Mouse (Mus musculus) hindbrain, embryonic 14.5 days (tissue): ENCODE data around the gene Pim1. TPM values are rescaled to one million over a fixed set of nuclear protein-coding genes. Genes with fewer than 3 reads are reported as not detected.

Experiments
- ATAC-seq: fragments of 200-750 bp; cut with Nextera tagmentation; 2 replicates; pipeline ENCODE4 v1.8.0; 2017; ENCODE audit warnings: moderate number of reproducible peaks, mild to moderate bottlenecking, moderate TSS enrichment, moderate library complexity; ENCODE audit not compliant: low FRiP score
- DNase-seq: peaks from one replicate; pipeline ENCODE4 v3.0.0-alpha.2; 2015; ENCODE audit warnings: low spot score
- H3K27ac ChIP-seq: fragments of 300-500 bp; sonication (generic); 2 replicates; pipeline ENCODE4 v1.5.1; 2014; ENCODE audit warnings: mild to moderate bottlenecking, moderate library complexity
- H3K27me3 ChIP-seq: fragments of 300-500 bp; sonication (generic); 2 replicates; pipeline ENCODE4 v1.6.1; 2014; ENCODE audit warnings: mild to moderate bottlenecking, low read length, mixed read lengths; ENCODE audit not compliant: control insufficient read depth, insufficient read depth
- H3K36me3 ChIP-seq: fragments of 300-500 bp; sonication (generic); replicated peaks from 2 replicates; pipeline ENCODE4 v1.6.1; 2014; ENCODE audit not compliant: control insufficient read depth, insufficient read depth
- H3K4me1 ChIP-seq: fragments of 300-500 bp; sonication (generic); replicated peaks from 2 replicates; pipeline ENCODE4 v1.6.1; 2014; ENCODE audit warnings: antibody characterized with exemption, low read length, mixed read lengths; ENCODE audit not compliant: control insufficient read depth, insufficient read depth
- H3K4me2 ChIP-seq: fragments of 300-500 bp; sonication (generic); replicated peaks from 2 replicates; pipeline ENCODE4 v1.6.1; 2014; ENCODE audit warnings: mild to moderate bottlenecking, moderate library complexity
- H3K4me3 ChIP-seq: fragments of 300-500 bp; sonication (generic); replicated peaks from 2 replicates; pipeline ENCODE4 v1.5.1; 2014; ENCODE audit warnings: mild to moderate bottlenecking, low read length
- H3K9ac ChIP-seq: fragments of 300-500 bp; sonication (generic); 2 replicates; pipeline ENCODE4 v1.6.1; 2014
- H3K9me3 ChIP-seq: fragments of 300-500 bp; sonication (generic); 2 replicates; pipeline ENCODE4 v1.6.1; 2016; ENCODE audit warnings: low read length; ENCODE audit not compliant: control insufficient read depth
- WGBS: fragments of 180-500 bp; shearing (Covaris S2); extraction: QIAGEN DNeasy Blood & Tissue Kit; methylation state at CpG from one replicate; pipeline ENCODE4 v1.1.7; 2014; 5-methylcytosine and 5-hydroxymethylcytosine counted together
- polyA plus RNA-seq: library from polyadenylated mRNA; unstranded; fragments of >200 nt; fragmentation: Nextera tagmentation; extraction: Ambion mirVana; gene quantifications from 2 replicates; pipeline ENCODE4 v1.2.1, GENCODE M21; 2014

Pim1 gene
- polyA plus RNA-seq, result 6.4 and 7.8 TPM in 2 replicates

GRCm38 (mm10) chr17:29490713-29491581, at the start of gene Pim1:
Gene Pim1 (plus strand): TSS chr17:29490753.
- Histone ChIP-seq H3K9ac (peak within 1 kb of the TSS; percentile 76), H3K4me2 (peak within 1 kb of the TSS; percentile 96), H3K9me3 (no peaks in the 10 kb centered on the region), H3K36me3 (peaks cover 12% of the 10 kb centered on the region), H3K4me1 (peaks cover 17% of the 10 kb centered on the region), H3K4me3 (peak within 1 kb of the TSS; percentile 82), H3K27me3 (no peaks in the 10 kb centered on the region), H3K27ac (peak within 1 kb of the TSS; percentile 94)
- no peak for DNase-seq
- peak; percentile 27 for ATAC-seq
- WGBS, result under 1% methylated on average over 83 of the region's 99 CpGs

DNA sequence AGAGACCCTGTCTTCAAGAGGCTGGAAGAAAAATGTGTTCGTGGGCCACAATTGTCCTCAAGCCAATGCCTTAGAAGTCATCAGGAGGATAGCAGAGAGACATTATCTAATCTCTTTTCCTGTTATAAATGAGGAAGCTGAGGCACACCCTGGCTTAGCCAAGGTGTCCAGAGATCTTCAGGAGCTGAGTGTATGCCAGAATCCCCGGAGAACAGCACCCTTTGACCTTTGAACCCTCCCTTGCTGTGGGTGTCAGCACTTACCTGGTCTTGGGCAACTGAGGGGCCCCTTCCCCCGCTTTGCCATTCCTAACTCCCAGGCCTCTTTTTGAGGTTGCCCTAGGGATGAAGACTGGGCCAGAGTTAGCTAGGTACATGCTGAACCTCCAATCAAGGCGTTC, 49.0 kb upstream of the Pim1 start:
- peaks cover 18% of the 10 kb centered on the region for H3K4me1 ChIP-seq
- no peak for DNase-seq
- no peak for ATAC-seq
- no peak overlapping the region for H3K4me3 ChIP-seq
- 84% methylated on average over 4 of the region's 4 CpGs for WGBS
- H3K9ac ChIP-seq, result no peak overlapping the region
- H3K27me3 ChIP-seq, result no peaks in the 10 kb centered on the region
- H3K4me2 ChIP-seq, result no peak overlapping the region
- H3K27ac ChIP-seq, result no peak overlapping the region
- H3K36me3 ChIP-seq, result no peaks in the 10 kb centered on the region
- no peaks in the 10 kb centered on the region for H3K9me3 ChIP-seq

- Histone ChIP-seq H3K9me3 (no peaks in the 10 kb centered on the region), H3K9ac (no peak overlapping the region), H3K4me3 (no peak overlapping the region), H3K27ac (no peak overlapping the region), H3K27me3 (no peaks in the 10 kb centered on the region), H3K4me1 (peaks cover 16% of the 10 kb centered on the region), H3K36me3 (no peaks in the 10 kb centered on the region), H3K4me2 (no peak overlapping the region)
- ATAC-seq (no peak), DNase-seq (no peak)
- WGBS, result 58% methylated on average over 7 of the region's 7 CpGs
Observed at GRCm38 (mm10) chr17:29442131-29442557, 48.4 kb upstream of the Pim1 start.

DNA sequence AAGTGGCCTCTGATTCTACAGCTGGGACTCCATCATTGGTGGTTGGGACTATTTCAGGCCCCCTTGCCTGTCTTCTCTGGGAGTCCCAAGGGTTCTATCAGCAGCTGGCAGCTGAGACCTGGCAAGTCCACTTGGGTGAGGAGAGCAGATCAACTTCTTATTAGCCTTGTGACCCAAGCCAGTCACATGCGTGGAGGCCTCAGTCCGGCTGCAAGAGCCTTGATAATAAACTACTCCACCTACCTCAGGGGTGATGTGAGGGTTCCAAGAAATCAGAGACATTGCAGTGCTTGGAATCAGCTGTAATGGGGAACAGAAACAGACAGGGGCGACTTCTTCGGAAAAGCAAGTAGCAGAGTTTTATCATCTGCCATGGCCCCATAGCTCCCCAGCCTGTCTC, 46.8 kb upstream of the Pim1 start:
- Histone ChIP-seq H3K4me3 (no peak overlapping the region), H3K4me1 (0 out of 2 replicates have a peak, but pooled peaks cover 4% of the 10 kb centered on the region), H3K36me3 (no peaks in the 10 kb centered on the region), H3K27me3 (no peaks in the 10 kb centered on the region), H3K9ac (no peak overlapping the region), H3K4me2 (no peak overlapping the region), H3K9me3 (no peaks in the 10 kb centered on the region), H3K27ac (no peak overlapping the region)
- DNase-seq (no peak), ATAC-seq (no peak)
- WGBS, result 77% methylated on average over 4 of the region's 4 CpGs

- Histone ChIP-seq H3K9ac (peak overlapping the region; percentile 16; the same call in 1 of the 2 replicates), H3K27me3 (no peaks in the 10 kb centered on the region), H3K36me3 (no peaks in the 10 kb centered on the region), H3K4me2 (no peak overlapping the region), H3K27ac (0 out of 2 replicates have a peak overlapping the region, but pooled peaks have one; percentile 20), H3K4me3 (no peak overlapping the region), H3K4me1 (0 out of 2 replicates have a peak, but pooled peaks cover 4% of the 10 kb centered on the region), H3K9me3 (no peaks in the 10 kb centered on the region)
- DNase-seq (no peak), ATAC-seq (no peak)
- WGBS, result 18% methylated on average over 8 of the region's 8 CpGs
Observed at GRCm38 (mm10) chr17:29445072-29445471, 45.5 kb upstream of the Pim1 start.

GRCm38 (mm10) chr17:29447323-29447722, 43.2 kb upstream of the Pim1 start:
- no peak for DNase-seq
- Histone ChIP-seq H3K9ac (no peak overlapping the region), H3K4me1 (peaks cover 10% of the 10 kb centered on the region; the same call in 1 of the 2 replicates), H3K9me3 (no peaks in the 10 kb centered on the region), H3K27ac (no peak overlapping the region), H3K27me3 (no peaks in the 10 kb centered on the region), H3K36me3 (no peaks in the 10 kb centered on the region), H3K4me2 (no peak overlapping the region), H3K4me3 (no peak overlapping the region)
- 54% methylated on average over 3 of the region's 3 CpGs for WGBS
- no peak for ATAC-seq

DNA sequence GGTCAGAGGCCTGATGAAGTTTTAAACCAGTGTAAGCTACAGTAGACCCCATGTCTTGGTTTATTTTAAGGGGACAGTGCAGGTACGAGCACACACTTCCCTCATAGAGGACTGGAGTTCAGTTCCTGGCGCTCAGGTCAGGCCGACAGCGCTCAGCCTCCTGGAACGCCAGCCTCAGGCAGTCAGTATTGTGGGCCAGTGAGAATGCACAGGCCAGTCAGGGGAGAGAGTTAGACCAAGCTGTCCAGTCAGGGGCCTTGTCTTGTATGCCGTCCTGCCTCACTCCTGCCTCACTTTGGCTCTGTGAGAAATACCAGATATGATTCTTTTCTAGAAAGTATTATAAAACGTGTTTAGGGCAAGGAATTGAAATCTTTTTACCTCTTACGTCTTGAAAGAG, 42.5 kb upstream of the Pim1 start:
- DNase-seq, result no peak
- Histone ChIP-seq H3K27ac (no peak overlapping the region), H3K36me3 (no peaks in the 10 kb centered on the region), H3K9me3 (no peaks in the 10 kb centered on the region), H3K9ac (no peak overlapping the region), H3K4me1 (peaks cover 10% of the 10 kb centered on the region; the same call in 1 of the 2 replicates), H3K27me3 (no peaks in the 10 kb centered on the region), H3K4me3 (no peak overlapping the region), H3K4me2 (no peak overlapping the region)
- 65% methylated on average over 8 of the region's 8 CpGs for WGBS
- ATAC-seq, result no peak

- DNase-seq (no peak), ATAC-seq (no peak)
- Histone ChIP-seq H3K27ac (no peak overlapping the region), H3K9me3 (no peaks in the 10 kb centered on the region), H3K4me3 (no peak overlapping the region), H3K36me3 (no peaks in the 10 kb centered on the region), H3K9ac (no peak overlapping the region), H3K4me2 (no peak overlapping the region), H3K27me3 (no peaks in the 10 kb centered on the region), H3K4me1 (peaks cover 10% of the 10 kb centered on the region; the same call in 1 of the 2 replicates)
- 67% methylated on average over 2 of the region's 2 CpGs for WGBS
Observed at GRCm38 (mm10) chr17:29448561-29448960, 42.0 kb upstream of the Pim1 start.

DNA sequence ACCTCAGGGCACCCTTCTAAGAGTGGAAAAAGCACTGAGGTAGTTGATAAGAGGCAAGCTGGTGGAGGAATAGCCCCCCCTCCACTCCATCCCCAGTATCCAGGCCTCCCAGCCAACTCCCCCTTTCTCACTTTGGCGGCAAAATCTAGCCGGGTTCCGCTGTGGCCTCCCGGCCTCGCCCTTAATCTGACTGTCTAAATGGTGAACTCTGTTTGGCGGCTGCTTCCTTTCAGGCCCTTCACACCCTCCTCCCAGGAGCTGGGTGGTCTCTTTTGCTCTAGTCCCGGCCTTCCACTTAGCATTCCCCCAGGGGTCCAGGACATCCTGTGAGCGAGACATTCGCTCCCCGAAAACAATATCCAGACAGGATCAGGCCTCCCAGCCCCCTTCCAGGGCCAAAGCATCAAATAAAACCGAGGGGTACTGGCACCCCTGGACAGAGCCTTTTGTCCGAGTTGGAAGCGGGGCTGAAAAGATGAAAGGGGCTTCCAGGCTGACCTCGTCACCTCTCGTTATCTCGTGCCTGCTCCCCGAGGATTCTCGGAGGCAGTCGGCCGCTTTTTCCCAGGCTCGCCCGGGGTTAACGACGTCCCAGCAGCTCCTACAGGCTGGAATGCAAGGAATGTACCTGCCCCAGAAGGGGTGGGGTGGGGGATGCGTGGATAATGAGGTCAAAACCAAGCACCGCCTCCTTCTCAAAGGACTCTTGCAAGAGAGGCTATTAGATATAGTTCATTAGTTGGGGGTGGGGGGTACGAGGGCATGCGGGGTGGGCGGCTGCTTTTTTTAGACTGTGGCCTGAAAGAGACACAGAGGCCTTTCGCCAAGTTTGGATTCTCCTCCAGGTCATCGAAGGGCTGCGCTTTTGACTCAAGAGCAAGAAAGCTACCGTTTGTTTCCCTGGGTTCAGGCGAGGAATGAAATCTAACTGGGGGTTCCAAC, 39.4 kb upstream of the Pim1 start:
- no peak for DNase-seq
- H3K36me3 ChIP-seq, result no peaks in the 10 kb centered on the region
- no peaks in the 10 kb centered on the region for H3K9me3 ChIP-seq
- H3K27me3 ChIP-seq, result no peaks in the 10 kb centered on the region
- ATAC-seq, result no peak; the same call in 1 of the 2 replicates
- no peak overlapping the region for H3K4me3 ChIP-seq
- H3K27ac ChIP-seq, result 0 out of 2 replicates have a peak overlapping the region, but pooled peaks have one; percentile 2
- H3K9ac ChIP-seq, result peak overlapping the region; percentile 30
- 4% methylated on average over 34 of the region's 34 CpGs for WGBS
- H3K4me1 ChIP-seq, result peaks cover 6% of the 10 kb centered on the region; the same call in 1 of the 2 replicates
- H3K4me2 ChIP-seq, result peak overlapping the region; percentile 32
